Mouse (Mus musculus) ES-E14 (cell line): ENCODE results near the gene Cers6.

ENCODE experiments used
- CHD2 ChIP-seq: IDR thresholded peaks from 2 replicates; pipeline ENCODE4 v1.6.1; 2014; ENCODE audit warnings: mild to moderate bottlenecking, low read depth, low read length, inconsistent platforms
- MAFK ChIP-seq: IDR thresholded peaks from 2 replicates; pipeline ENCODE4 v1.6.1; 2014; ENCODE audit warnings: mild to moderate bottlenecking, low read depth, low read length, inconsistent platforms; ENCODE audit not compliant: insufficient read depth
- ZC3H11A ChIP-seq: IDR thresholded peaks from 2 replicates; pipeline ENCODE4 v1.6.1; 2012; ENCODE audit warnings: low read depth, mild to moderate bottlenecking, inconsistent platforms, low read length, borderline replicate concordance
- ZNF384 ChIP-seq: IDR thresholded peaks from 2 replicates; pipeline ENCODE4 v1.6.1; 2012; ENCODE audit warnings: low read depth, low read length, inconsistent platforms

- no peak for TF ChIP-seq MAFK
- no peak for TF ChIP-seq ZC3H11A
- no peak for TF ChIP-seq CHD2
- TF ChIP-seq ZNF384 = no peak
These were observed 35.8 kb upstream of the Cers6 start for GRCm38 (mm10) chr2:68825326-68826020.
